Mouse (Mus musculus): ENCODE results near the gene Ablim1. TPM values are rescaled to one million over a fixed set of nuclear protein-coding genes. Genes with fewer than 3 reads are reported as not detected.

Ablim1 gene
- polyA plus RNA-seq, 1 experiment from 2014 or later: 46.9 TPM

DNA sequence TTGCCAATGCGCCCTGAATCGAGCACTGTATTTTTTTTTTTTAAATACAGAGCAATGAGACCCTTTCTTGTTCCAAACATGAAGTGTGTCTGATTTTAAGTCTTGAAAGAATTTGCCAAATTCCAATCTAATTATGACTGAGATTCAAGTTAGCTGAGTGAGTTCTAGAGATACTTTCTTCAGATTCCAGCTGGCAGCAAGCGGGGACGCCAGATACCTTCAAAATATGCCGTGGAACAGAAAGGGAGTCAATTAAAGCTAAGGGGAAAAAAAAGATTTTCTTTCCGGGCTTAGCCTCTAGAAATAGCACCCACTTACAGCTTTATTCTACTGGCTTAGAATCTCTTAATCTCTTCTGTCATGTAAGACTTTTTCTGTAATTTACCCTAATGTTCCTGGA, 77.2 kb downstream of the Ablim1 start:
- 75% methylated on average over 6 of the region's 6 CpGs for WGBS
- Histone ChIP-seq H3K36me3 (ENCODE audit: control insufficient read depth, insufficient read depth, low read length) (no peaks in the 10 kb centered on the region), H3K9ac (ENCODE audit: low read length) (no peak overlapping the region), H3K27ac (replicated peaks in 1 of 2; ENCODE audit: control insufficient read depth in 1 of 2, insufficient read depth in 1 of 2, low read depth in 2 of 2, low read length in 2 of 2) (no peak overlapping the region), H3K4me1 (ENCODE audit: control insufficient read depth in 2 of 2, insufficient read depth in 2 of 2, low read length in 2 of 2) (peaks cover 25 to 46% of the 10 kb centered on the region in 2 experiments), H3K4me3 (ENCODE audit: control insufficient read depth in 1 of 2, insufficient read depth in 1 of 2, low read depth in 1 of 2, low read length in 2 of 2) (no peak overlapping the region), H3K27me3 (ENCODE audit: control insufficient read depth, insufficient read depth, low read length) (no peaks in the 10 kb centered on the region), H3K9me3 (ENCODE audit: control insufficient read depth, low read length) (no peaks in the 10 kb centered on the region), H3K4me2 (ENCODE audit: low read length) (no peak overlapping the region)
- ATAC-seq (ENCODE audit: insufficient number of reproducible peaks, insufficient read depth, low FRiP score, low read depth): no peak

GRCm38 (mm10) chr19:57236647-57237046, 78.1 kb downstream of the Ablim1 start:
- no peak overlapping the region for H3K4me2 ChIP-seq (ENCODE audit: low read length)
- no peaks in the 10 kb centered on the region for H3K27me3 ChIP-seq (ENCODE audit: control insufficient read depth, insufficient read depth, low read length)
- no peak overlapping the region for H3K9ac ChIP-seq (ENCODE audit: low read length)
- ATAC-seq (ENCODE audit: insufficient number of reproducible peaks, insufficient read depth, low FRiP score, low read depth): no peak
- no peak overlapping the region for H3K27ac ChIP-seq (replicated peaks in 1 of 2; ENCODE audit: control insufficient read depth in 1 of 2, insufficient read depth in 1 of 2, low read depth in 2 of 2, low read length in 2 of 2)
- H3K36me3 ChIP-seq (ENCODE audit: control insufficient read depth, insufficient read depth, low read length): no peaks in the 10 kb centered on the region
- no peak overlapping the region for H3K4me3 ChIP-seq (ENCODE audit: control insufficient read depth in 1 of 2, insufficient read depth in 1 of 2, low read depth in 1 of 2, low read length in 2 of 2)
- 79% methylated on average over 15 of the region's 15 CpGs for WGBS
- no peaks in the 10 kb centered on the region for H3K9me3 ChIP-seq (ENCODE audit: control insufficient read depth, low read length)
- H3K4me1 ChIP-seq (ENCODE audit: control insufficient read depth in 2 of 2, insufficient read depth in 2 of 2, low read length in 2 of 2): peaks cover 21 to 39% of the 10 kb centered on the region in 2 experiments

GRCm38 (mm10) chr19:57235931-57236330, 78.8 kb downstream of the Ablim1 start:
- Histone ChIP-seq H3K27ac (replicated peaks in 1 of 2; ENCODE audit: control insufficient read depth in 1 of 2, insufficient read depth in 1 of 2, low read depth in 2 of 2, low read length in 2 of 2) (no peak overlapping the region), H3K4me2 (ENCODE audit: low read length) (no peak overlapping the region), H3K4me3 (ENCODE audit: control insufficient read depth in 1 of 2, insufficient read depth in 1 of 2, low read depth in 1 of 2, low read length in 2 of 2) (no peak overlapping the region), H3K36me3 (ENCODE audit: control insufficient read depth, insufficient read depth, low read length) (no peaks in the 10 kb centered on the region), H3K27me3 (ENCODE audit: control insufficient read depth, insufficient read depth, low read length) (no peaks in the 10 kb centered on the region), H3K4me1 (ENCODE audit: control insufficient read depth in 2 of 2, insufficient read depth in 2 of 2, low read length in 2 of 2) (peaks cover 21 to 35% of the 10 kb centered on the region in 2 experiments), H3K9me3 (ENCODE audit: control insufficient read depth, low read length) (no peaks in the 10 kb centered on the region), H3K9ac (ENCODE audit: low read length) (no peak overlapping the region)
- no peak for ATAC-seq (ENCODE audit: insufficient number of reproducible peaks, insufficient read depth, low FRiP score, low read depth)
- WGBS: 87% methylated on average over 2 of the region's 2 CpGs

GRCm38 (mm10) chr19:57230996-57231395, 83.7 kb downstream of the Ablim1 start:
- Histone ChIP-seq H3K9ac (ENCODE audit: low read length) (no peak overlapping the region), H3K27me3 (ENCODE audit: control insufficient read depth, insufficient read depth, low read length) (no peaks in the 10 kb centered on the region), H3K4me3 (ENCODE audit: control insufficient read depth in 1 of 2, insufficient read depth in 1 of 2, low read depth in 1 of 2, low read length in 2 of 2) (no peak overlapping the region), H3K9me3 (ENCODE audit: control insufficient read depth, low read length) (no peaks in the 10 kb centered on the region), H3K36me3 (ENCODE audit: control insufficient read depth, insufficient read depth, low read length) (no peaks in the 10 kb centered on the region), H3K4me2 (ENCODE audit: low read length) (no peak overlapping the region), H3K4me1 (ENCODE audit: control insufficient read depth in 2 of 2, insufficient read depth in 2 of 2, low read length in 2 of 2) (peaks cover 3 to 4% of the 10 kb centered on the region in 2 experiments; a peak in 1 of 4 replicates), H3K27ac (replicated peaks in 1 of 2; ENCODE audit: control insufficient read depth in 1 of 2, insufficient read depth in 1 of 2, low read depth in 2 of 2, low read length in 2 of 2) (no peak overlapping the region)
- no peak for ATAC-seq (ENCODE audit: insufficient number of reproducible peaks, insufficient read depth, low FRiP score, low read depth)
- WGBS: 72% methylated on average over 4 of the region's 4 CpGs

DNA sequence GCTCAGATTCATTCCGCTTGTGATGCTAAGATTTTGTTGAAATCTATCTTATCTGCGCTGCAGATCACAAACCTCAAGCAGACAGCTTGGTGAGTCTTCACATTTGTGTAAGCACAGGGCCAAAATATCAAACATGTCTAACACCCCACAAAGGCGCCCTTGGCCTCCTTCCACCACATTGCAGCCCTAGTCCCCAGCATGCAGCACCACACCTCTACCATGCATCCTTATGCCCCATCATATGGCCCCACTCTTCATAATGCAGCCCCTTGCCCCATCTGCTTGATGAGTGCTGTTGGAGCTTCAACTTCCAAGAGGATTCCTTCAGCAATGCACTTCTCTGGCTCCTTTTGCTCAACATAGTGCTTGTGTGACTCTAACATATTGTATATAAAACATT, 85.6 kb downstream of the Ablim1 start:
- ATAC-seq (ENCODE audit: insufficient number of reproducible peaks, insufficient read depth, low FRiP score, low read depth): no peak
- no peaks in the 10 kb centered on the region for H3K36me3 ChIP-seq (ENCODE audit: control insufficient read depth, insufficient read depth, low read length)
- H3K9me3 ChIP-seq (ENCODE audit: control insufficient read depth, low read length): no peaks in the 10 kb centered on the region
- H3K27ac ChIP-seq (replicated peaks in 1 of 2; ENCODE audit: control insufficient read depth in 1 of 2, insufficient read depth in 1 of 2, low read depth in 2 of 2, low read length in 2 of 2): no peak overlapping the region
- H3K27me3 ChIP-seq (ENCODE audit: control insufficient read depth, insufficient read depth, low read length): no peaks in the 10 kb centered on the region
- H3K4me3 ChIP-seq (ENCODE audit: control insufficient read depth in 1 of 2, insufficient read depth in 1 of 2, low read depth in 1 of 2, low read length in 2 of 2): no peak overlapping the region
- WGBS: 88% methylated on average over 3 of the region's 3 CpGs
- no peak overlapping the region for H3K4me2 ChIP-seq (ENCODE audit: low read length)
- H3K4me1 ChIP-seq (ENCODE audit: control insufficient read depth in 2 of 2, insufficient read depth in 2 of 2, low read length in 2 of 2): no peaks in the 10 kb centered on the region
- H3K9ac ChIP-seq (ENCODE audit: low read length): no peak overlapping the region

DNA sequence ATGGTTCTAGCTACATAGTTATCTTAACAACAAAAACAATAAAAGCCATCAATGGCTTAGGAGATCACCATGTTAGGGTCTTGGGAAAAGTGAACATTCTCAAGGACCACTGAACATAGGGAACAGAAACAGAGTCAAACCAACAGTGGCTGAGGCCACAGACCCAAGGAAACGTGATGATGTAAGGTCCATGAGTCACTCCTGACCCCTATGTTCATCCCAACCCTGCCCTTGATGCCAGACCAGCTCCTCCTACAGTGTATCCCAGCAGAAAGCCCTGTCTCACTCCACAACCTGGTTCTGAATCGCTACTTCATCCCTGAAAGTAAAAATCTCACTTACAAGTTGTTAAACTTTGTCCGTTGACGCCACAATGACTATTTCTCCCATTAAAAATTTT, 86.1 kb downstream of the Ablim1 start:
- ATAC-seq (ENCODE audit: insufficient number of reproducible peaks, insufficient read depth, low FRiP score, low read depth): no peak
- H3K4me3 ChIP-seq (ENCODE audit: control insufficient read depth in 1 of 2, insufficient read depth in 1 of 2, low read depth in 1 of 2, low read length in 2 of 2): no peak overlapping the region
- no peak overlapping the region for H3K9ac ChIP-seq (ENCODE audit: low read length)
- H3K27ac ChIP-seq (replicated peaks in 1 of 2; ENCODE audit: control insufficient read depth in 1 of 2, insufficient read depth in 1 of 2, low read depth in 2 of 2, low read length in 2 of 2): no peak overlapping the region
- no peak overlapping the region for H3K4me2 ChIP-seq (ENCODE audit: low read length)
- no peaks in the 10 kb centered on the region for H3K4me1 ChIP-seq (ENCODE audit: control insufficient read depth in 2 of 2, insufficient read depth in 2 of 2, low read length in 2 of 2)
- H3K27me3 ChIP-seq (ENCODE audit: control insufficient read depth, insufficient read depth, low read length): no peaks in the 10 kb centered on the region
- WGBS: 82% methylated on average over 4 of the region's 4 CpGs
- H3K36me3 ChIP-seq (ENCODE audit: control insufficient read depth, insufficient read depth, low read length): no peaks in the 10 kb centered on the region
- H3K9me3 ChIP-seq (ENCODE audit: control insufficient read depth, low read length): no peaks in the 10 kb centered on the region

DNA sequence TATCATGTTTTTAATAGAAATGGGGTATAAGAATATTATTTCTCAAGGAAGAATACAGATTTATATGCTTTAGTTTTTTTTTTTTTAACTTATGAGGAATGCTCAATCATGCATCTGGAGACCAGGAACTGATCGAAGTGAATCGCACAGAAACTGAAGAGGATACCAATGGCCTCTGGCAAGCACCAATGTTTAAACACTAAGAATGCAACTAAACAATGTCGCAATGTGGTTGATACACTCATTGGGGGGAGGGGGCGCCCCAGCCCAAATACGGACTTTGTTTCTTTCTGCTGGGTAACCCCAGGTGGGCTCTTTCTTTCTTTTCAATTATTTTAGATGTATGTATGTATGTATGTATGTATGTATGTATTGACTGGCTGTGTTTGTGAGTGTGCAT, 90.3 kb downstream of the Ablim1 start:
- Histone ChIP-seq H3K4me1 (ENCODE audit: control insufficient read depth in 2 of 2, insufficient read depth in 2 of 2, low read length in 2 of 2) (peaks cover 6 to 11% of the 10 kb centered on the region in 2 experiments; a peak in 3 of 4 replicates), H3K4me2 (ENCODE audit: low read length) (no peak overlapping the region), H3K4me3 (ENCODE audit: control insufficient read depth in 1 of 2, insufficient read depth in 1 of 2, low read depth in 1 of 2, low read length in 2 of 2) (no peak overlapping the region), H3K36me3 (ENCODE audit: control insufficient read depth, insufficient read depth, low read length) (no peaks in the 10 kb centered on the region), H3K9ac (ENCODE audit: low read length) (no peak overlapping the region), H3K9me3 (ENCODE audit: control insufficient read depth, low read length) (no peaks in the 10 kb centered on the region), H3K27me3 (ENCODE audit: control insufficient read depth, insufficient read depth, low read length) (no peaks in the 10 kb centered on the region), H3K27ac (replicated peaks in 1 of 2; ENCODE audit: control insufficient read depth in 1 of 2, insufficient read depth in 1 of 2, low read depth in 2 of 2, low read length in 2 of 2) (no peak overlapping the region)
- ATAC-seq (ENCODE audit: insufficient number of reproducible peaks, insufficient read depth, low FRiP score, low read depth): no peak
- 92% methylated on average over 5 of the region's 5 CpGs for WGBS

DNA sequence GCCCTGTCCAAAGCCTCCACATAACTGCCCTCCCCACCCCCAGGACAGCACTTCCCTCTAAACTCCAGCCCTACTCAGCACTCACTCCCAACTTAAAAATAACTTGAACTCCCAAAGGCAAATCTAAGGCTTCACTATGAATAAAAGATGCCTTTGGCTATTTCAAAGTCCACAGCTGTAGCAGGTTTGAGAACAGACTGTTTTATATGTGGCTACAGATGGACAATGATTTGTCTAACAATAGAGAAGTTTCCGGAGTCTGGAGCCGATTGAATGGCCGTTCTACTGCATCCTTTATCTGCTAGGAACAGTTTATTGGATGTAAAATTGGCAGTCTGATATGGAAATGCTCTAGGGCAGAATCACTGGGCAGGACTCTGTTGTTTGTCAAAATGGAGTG, 91.0 kb downstream of the Ablim1 start:
- Histone ChIP-seq H3K9ac (ENCODE audit: low read length) (no peak overlapping the region), H3K36me3 (ENCODE audit: control insufficient read depth, insufficient read depth, low read length) (no peaks in the 10 kb centered on the region), H3K27me3 (ENCODE audit: control insufficient read depth, insufficient read depth, low read length) (no peaks in the 10 kb centered on the region), H3K4me1 (ENCODE audit: control insufficient read depth in 2 of 2, insufficient read depth in 2 of 2, low read length in 2 of 2) (peaks cover 6 to 11% of the 10 kb centered on the region in 2 experiments; a peak in 3 of 4 replicates), H3K27ac (replicated peaks in 1 of 2; ENCODE audit: control insufficient read depth in 1 of 2, insufficient read depth in 1 of 2, low read depth in 2 of 2, low read length in 2 of 2) (no peak overlapping the region), H3K4me2 (ENCODE audit: low read length) (no peak overlapping the region), H3K4me3 (ENCODE audit: control insufficient read depth in 1 of 2, insufficient read depth in 1 of 2, low read depth in 1 of 2, low read length in 2 of 2) (no peak overlapping the region), H3K9me3 (ENCODE audit: control insufficient read depth, low read length) (no peaks in the 10 kb centered on the region)
- WGBS: 67% methylated on average over 3 of the region's 3 CpGs
- no peak for ATAC-seq (ENCODE audit: insufficient number of reproducible peaks, insufficient read depth, low FRiP score, low read depth)
